Mouse (Mus musculus): ENCODE results near the gene Cdk2.

Cdk2 gene

GRCm38 (mm10) chr10:128705317-128705693 is 474 bp upstream of the Cdk2 start:
- DNase-seq (ENCODE audit: extremely low read depth, insufficient read length, low spot score) = no peak

- DNase-seq (ENCODE audit: extremely low read depth, insufficient read length, low spot score) = no peak
Measured at GRCm38 (mm10) chr10:128703895-128704294, 936 bp downstream of the Cdk2 start, which contains the start of gene Pmel. Gene Pmel (plus strand): TSS chr10:128704195.

- DNase-seq (ENCODE audit: extremely low read depth, insufficient read length, low spot score) = no peak
Measured at GRCm38 (mm10) chr10:128702328-128703007, 2.4 kb downstream of the Cdk2 start.

- no peak for DNase-seq (ENCODE audit: extremely low read depth, insufficient read length, low spot score)
Measured at GRCm38 (mm10) chr10:128700712-128701111, 4.1 kb downstream of the Cdk2 start.

- no peak for DNase-seq (ENCODE audit: extremely low read depth, insufficient read length, low spot score)
Measured at GRCm38 (mm10) chr10:128699611-128700010, 5.2 kb downstream of the Cdk2 start.

- no peak for DNase-seq (ENCODE audit: extremely low read depth, insufficient read length, low spot score)
Measured at GRCm38 (mm10) chr10:128699006-128699405, 5.8 kb downstream of the Cdk2 start.

- DNase-seq (ENCODE audit: extremely low read depth, insufficient read length, low spot score) = no peak
Measured at GRCm38 (mm10) chr10:128697072-128697725, 7.6 kb downstream of the Cdk2 start.

GRCm38 (mm10) chr10:128695992-128696807 is 8.6 kb downstream of the Cdk2 start, which contains the start of gene Rab5b:
Gene Rab5b (minus strand): TSS chr10:128696264.
- DNase-seq (ENCODE audit: extremely low read depth, insufficient read length, low spot score) = peak; percentile 98

- DNase-seq (ENCODE audit: extremely low read depth, insufficient read length, low spot score) = no peak
Measured at GRCm38 (mm10) chr10:128695411-128695991, 9.3 kb downstream of the Cdk2 start.

- no peak for DNase-seq (ENCODE audit: extremely low read depth, insufficient read length, low spot score)
Measured at GRCm38 (mm10) chr10:128674469-128675008, 30.3 kb downstream of the Cdk2 start.

- DNase-seq (ENCODE audit: extremely low read depth, insufficient read length, low spot score) = peak; percentile 84
Measured at GRCm38 (mm10) chr10:128673763-128674468, 30.9 kb downstream of the Cdk2 start, which contains the start of gene Suox. Gene Suox (minus strand): TSS chr10:128674073.

GRCm38 (mm10) chr10:128671148-128671547 is 33.7 kb downstream of the Cdk2 start:
- DNase-seq (ENCODE audit: extremely low read depth, insufficient read length, low spot score) = no peak

GRCm38 (mm10) chr10:128668790-128669672 is 35.8 kb downstream of the Cdk2 start:
- DNase-seq (ENCODE audit: extremely low read depth, insufficient read length, low spot score) = no peak

- no peak for DNase-seq (ENCODE audit: extremely low read depth, insufficient read length, low spot score)
Measured at GRCm38 (mm10) chr10:128665806-128666205, 39.0 kb downstream of the Cdk2 start.

GRCm38 (mm10) chr10:128665307-128665706 is 39.5 kb downstream of the Cdk2 start:
- DNase-seq (ENCODE audit: extremely low read depth, insufficient read length, low spot score) = no peak

- DNase-seq (ENCODE audit: extremely low read depth, insufficient read length, low spot score) = no peak
Measured at GRCm38 (mm10) chr10:128664808-128665207, 40.0 kb downstream of the Cdk2 start.

GRCm38 (mm10) chr10:128663441-128664220 is 41.2 kb downstream of the Cdk2 start:
- no peak for DNase-seq (ENCODE audit: extremely low read depth, insufficient read length, low spot score)

- DNase-seq (ENCODE audit: extremely low read depth, insufficient read length, low spot score) = no peak
Measured at GRCm38 (mm10) chr10:128662465-128662864, 42.4 kb downstream of the Cdk2 start.

Data from 3134 (cell line).